Mouse (Mus musculus) bone marrow, adult 2 months (tissue): ENCODE data around the gene Ccdc74a. TPM values are rescaled to one million over a fixed set of nuclear protein-coding genes. Genes with fewer than 3 reads are reported as not detected.

Source experiments
- H3K27ac ChIP-seq: fragments of 200-500 bp; 2 replicates; pipeline ENCODE4 v1.5.1; 2012; ENCODE audit warnings: low read depth, mild to moderate bottlenecking, control low read depth, inconsistent platforms, low read length; ENCODE audit not compliant: control insufficient read depth, poor library complexity, insufficient read depth
- H3K4me1 ChIP-seq: fragments of 200-500 bp; 2 replicates; pipeline ENCODE4 v1.6.1; 2011; ENCODE audit warnings: low read length; ENCODE audit not compliant: control insufficient read depth, insufficient read depth
- H3K4me3 ChIP-seq: fragments of 200-500 bp; replicated peaks from 2 replicates; pipeline ENCODE3; 2011; ENCODE audit warnings: mild to moderate bottlenecking, low read depth, low read length, control low read depth; ENCODE audit not compliant: control insufficient read depth
- CTCF ChIP-seq: fragments of 200-500 bp; IDR thresholded peaks from 2 replicates; pipeline ENCODE4 v1.5.1; 2011; ENCODE audit warnings: low read length, control low read depth; ENCODE audit not compliant: control insufficient read depth, insufficient read depth
- POLR2A ChIP-seq: fragments of 200-500 bp; IDR thresholded peaks from 2 replicates; pipeline ENCODE4 v1.6.1; 2011; ENCODE audit warnings: low read depth, mild to moderate bottlenecking, control low read depth, low read length, borderline replicate concordance; ENCODE audit not compliant: control insufficient read depth
- WGBS: fragments of 180-500 bp; shearing (Covaris S2); methylation state at CpG from one replicate; pipeline ENCODE4 v1.1.7; 2018; 5-methylcytosine and 5-hydroxymethylcytosine counted together
- polyA plus RNA-seq: library from polyadenylated mRNA; stranded (reverse); fragments of >200 nt; gene quantifications from 2 replicates; pipeline ENCODE4 v1.2.4, GENCODE M21; 2011; ENCODE audit warnings: low replicate concordance; ENCODE audit not compliant: missing spikeins, insufficient read depth, insufficient read length

Ccdc74a gene
- polyA plus RNA-seq, 1 experiment = 2.4 TPM

DNA sequence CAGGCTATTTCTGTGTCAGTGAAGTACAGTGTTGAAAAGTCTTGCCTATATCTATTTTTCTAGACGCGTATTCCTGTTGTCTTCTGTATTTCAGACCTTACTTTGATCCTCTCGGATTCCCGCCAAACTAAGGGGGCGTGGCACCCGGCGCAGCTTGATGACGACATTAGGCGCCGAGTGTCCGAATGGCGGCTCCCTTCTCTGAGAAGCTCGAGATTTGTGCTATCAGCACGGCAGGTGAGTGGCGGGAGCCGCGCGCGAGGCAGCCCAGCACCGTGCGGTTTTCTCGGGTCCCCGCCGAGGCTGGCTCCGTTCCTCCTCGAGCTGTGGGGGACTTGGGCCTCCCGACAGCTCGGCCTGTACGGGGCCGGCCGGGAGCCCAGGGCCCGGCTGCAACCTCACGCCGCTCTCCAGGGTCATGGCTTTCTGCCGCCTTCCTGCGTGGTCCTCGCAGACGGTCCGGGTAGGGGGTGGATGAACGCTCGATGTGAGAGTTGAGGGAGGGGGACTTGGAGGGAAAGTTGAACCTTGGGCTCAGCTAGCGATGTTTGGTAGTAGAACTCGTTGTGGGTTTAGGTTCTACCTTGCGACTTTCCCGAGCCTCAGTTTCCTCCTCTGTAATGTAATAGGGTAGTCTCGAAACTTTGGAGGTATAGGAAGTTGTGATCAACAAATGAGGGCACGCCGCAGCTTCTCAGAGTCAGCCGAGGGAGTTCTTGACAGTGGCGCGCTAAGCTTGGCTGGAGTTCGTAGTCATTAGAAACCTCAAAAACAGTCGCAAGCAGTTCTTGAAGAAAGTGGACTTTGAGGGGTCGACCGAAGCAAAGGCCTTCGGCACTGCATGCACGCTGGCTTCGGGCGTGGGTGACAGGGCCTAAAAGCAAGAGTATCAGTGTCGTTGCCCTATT is 26.8 kb upstream of the Ccdc74a start, which contains the start of gene Smpd4:
Smpd4 (plus strand) TSS at position 157 of the 908 bp plus-strand sequence.
- TF ChIP-seq CTCF (no peak), POLR2A (peak; percentile 51; the same call in 1 of the 2 replicates)
- 2% methylated on average over 60 of the region's 60 CpGs for WGBS
- Histone ChIP-seq H3K4me1 (peaks cover 3% of the 10 kb centered on the region), H3K27ac (peak within 1 kb of the TSS; percentile 8; the same call in 1 of the 2 replicates), H3K4me3 (peak within 1 kb of the TSS; percentile 92)

DNA sequence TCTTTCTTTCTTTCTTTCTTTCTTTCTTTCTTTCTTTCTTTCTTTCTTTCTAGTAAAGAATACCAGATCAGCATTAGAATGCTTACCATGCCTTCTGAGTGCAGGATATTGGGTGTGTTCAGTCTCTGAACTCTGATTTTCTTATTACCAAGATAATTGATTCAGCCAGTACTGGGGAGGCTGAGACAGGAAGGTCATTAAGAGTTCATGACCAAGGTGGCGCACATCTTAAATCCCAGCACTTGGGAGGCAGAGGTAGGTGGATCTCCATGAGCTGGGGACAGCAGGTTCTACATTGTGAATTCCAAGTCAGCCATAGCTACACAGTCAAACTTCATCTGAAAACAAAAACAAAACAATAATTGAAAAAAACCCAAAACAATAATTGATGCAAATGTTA is 24.3 kb upstream of the Ccdc74a start:
- Histone ChIP-seq H3K4me3 (no peak overlapping the region), H3K27ac (no peak overlapping the region), H3K4me1 (peaks cover 3% of the 10 kb centered on the region)
- TF ChIP-seq POLR2A (no peak), CTCF (no peak)
- WGBS = 93% methylated on average over 1 of the region's 1 CpGs

DNA sequence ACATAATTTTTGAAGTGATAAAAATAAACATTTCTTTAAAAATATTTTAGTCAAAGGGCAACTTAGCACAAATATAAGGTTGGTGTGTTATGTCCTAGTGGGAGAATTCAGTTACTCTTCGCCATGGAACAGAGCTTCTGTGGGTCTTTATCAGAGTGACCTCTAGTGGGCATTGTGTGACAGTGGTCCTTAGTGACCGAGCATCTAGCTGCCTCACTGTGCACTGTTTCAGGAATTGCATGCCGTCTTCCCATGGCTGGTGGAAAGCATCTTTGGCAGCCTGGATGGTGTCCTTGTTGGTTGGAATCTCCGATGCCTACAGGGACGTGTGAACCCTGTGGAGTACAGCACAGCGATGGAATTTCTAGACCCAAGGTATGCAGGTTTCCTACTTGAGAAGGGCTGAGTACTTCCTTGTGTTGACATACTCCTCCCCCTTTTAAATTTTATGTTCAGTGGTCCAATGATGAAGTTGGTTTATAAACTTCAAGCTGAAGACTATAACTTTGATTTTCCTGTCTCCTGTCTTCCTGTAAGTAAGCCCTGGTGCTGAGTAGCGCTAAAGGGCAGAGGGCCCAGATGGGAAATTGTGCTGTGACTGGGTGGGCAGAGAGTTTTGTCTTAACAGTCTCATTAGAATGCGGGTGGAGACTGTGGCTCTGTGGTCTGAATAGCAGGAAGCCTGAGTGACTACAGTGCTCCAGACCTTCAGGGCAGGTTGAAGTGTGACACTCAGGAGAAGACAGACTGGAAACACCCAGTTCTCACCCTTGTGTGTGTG is 20.6 kb upstream of the Ccdc74a start:
- Histone ChIP-seq H3K4me3 (no peak overlapping the region), H3K4me1 (no peaks in the 10 kb centered on the region), H3K27ac (no peak overlapping the region)
- TF ChIP-seq CTCF (peak; percentile 40; the same call in 1 of the 2 replicates), POLR2A (no peak)
- WGBS = 74% methylated on average over 8 of the region's 8 CpGs

DNA sequence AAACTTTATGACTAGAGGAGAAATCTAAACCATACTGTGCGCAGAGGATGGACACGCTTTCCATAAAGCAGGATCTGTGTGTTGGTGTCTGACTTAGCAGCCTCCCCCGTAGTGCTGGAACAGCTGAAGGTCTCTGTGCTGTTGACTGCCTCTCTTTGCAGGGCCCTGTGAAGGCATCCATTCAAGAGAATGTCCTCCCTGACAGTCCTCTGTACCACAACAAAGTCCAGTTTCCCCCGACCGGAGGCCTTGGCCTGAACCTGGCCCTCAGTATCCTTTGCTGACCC is 20.1 kb upstream of the Ccdc74a start:
- no peak overlapping the region for H3K4me3 ChIP-seq
- no peak for TF ChIP-seq CTCF
- no peak for TF ChIP-seq POLR2A
- WGBS = 91% methylated on average over 5 of the region's 5 CpGs
- H3K4me1 ChIP-seq = no peaks in the 10 kb centered on the region
- H3K27ac ChIP-seq = no peak overlapping the region

DNA sequence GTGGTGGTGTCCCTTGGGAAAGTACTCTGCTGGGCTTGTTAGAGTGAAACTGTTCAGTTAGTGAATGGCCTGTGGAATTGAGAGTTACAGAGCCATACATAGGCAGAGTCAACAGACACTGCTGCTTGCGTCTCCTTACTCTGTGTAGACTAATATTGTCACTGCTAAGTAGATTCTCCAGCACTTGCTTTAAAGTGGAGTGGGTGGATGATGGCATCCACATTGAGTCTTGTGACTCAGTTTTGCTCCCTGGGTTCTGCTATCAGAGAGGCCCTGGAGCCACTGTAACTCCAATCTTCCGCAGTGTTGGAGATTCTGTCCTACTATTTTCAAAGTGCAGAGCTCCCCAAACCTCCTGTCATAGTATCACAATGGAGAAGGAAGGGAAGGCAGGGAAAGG is 13.7 kb upstream of the Ccdc74a start:
- H3K4me3 ChIP-seq = no peak overlapping the region
- TF ChIP-seq POLR2A = no peak
- TF ChIP-seq CTCF = no peak
- no peak overlapping the region for H3K27ac ChIP-seq
- peaks cover 2% of the 10 kb centered on the region; the same call in 1 of the 2 replicates for H3K4me1 ChIP-seq
- 91% methylated on average over 2 of the region's 2 CpGs for WGBS

DNA sequence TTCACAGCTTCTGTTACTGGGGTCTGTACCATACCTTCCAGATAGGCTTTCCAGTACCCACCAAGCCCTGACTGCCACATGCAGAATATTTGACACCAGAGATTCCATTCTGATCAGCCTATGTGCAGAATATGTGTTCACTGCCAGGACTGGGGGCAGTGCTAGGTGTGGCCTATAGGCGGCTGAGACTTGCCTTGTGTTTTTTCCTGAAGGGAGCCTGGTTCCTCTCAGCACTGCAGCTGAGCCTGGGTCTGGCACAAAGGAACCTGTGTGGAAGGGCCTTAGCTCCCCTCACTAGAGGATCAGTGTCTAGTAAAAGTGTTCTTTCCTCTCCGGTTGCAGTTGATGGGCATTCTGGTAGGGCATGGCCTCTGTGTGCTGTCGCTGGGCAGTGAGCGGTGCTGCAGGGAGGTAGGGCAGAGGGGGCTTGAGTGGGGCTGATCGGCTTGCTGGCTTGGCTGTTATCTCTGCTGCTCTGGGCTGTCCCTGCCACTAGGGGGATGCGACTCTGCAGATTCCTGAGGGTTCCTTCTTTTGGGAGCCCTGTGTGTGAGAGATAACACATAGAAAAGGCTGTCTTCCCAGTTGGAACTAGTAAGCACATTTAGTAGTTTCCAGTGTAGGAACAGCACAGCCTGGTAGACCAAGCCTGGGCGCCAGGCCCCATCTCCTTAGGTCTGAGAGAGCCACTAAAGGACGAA is 12.6 kb upstream of the Ccdc74a start:
- TF ChIP-seq CTCF (peak; percentile 25; the same call in 1 of the 2 replicates), POLR2A (no peak)
- Histone ChIP-seq H3K4me3 (no peak overlapping the region), H3K27ac (no peak overlapping the region), H3K4me1 (peaks cover 3% of the 10 kb centered on the region; the same call in 1 of the 2 replicates)
- WGBS = 85% methylated on average over 8 of the region's 8 CpGs

DNA sequence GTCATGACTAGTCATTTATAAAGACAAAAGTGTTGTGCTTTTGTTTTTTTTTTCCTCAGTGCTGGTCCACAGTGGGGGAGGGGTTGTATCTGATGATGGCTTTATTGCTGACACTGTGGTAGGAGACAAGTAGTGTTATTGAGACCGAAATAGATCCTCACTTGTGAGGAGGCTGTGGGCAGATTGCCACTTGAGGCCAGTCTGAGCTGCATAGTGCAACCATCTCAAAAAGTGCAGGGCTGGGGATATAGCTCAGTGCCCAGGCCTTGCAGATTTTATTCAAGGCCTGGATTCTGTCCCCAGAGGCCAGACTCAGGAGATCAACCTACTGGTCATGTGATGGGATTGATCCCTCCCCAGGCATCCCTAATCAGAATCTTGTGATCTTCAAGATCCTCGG is 9.4 kb upstream of the Ccdc74a start:
- Histone ChIP-seq H3K4me3 (no peak overlapping the region), H3K4me1 (peaks cover 6% of the 10 kb centered on the region), H3K27ac (no peak overlapping the region)
- TF ChIP-seq CTCF (no peak), POLR2A (no peak)
- 67% methylated on average over 2 of the region's 2 CpGs for WGBS
